Mouse (Mus musculus) kidney, postnatal 0 days (tissue): ENCODE measurements around the gene Ric8a. TPM values are rescaled to one million over a fixed set of nuclear protein-coding genes. Genes with fewer than 3 reads are reported as not detected.

Experiments
- ATAC-seq: fragments of 200-750 bp; cut with Nextera tagmentation; replicated peaks from 2 replicates; pipeline ENCODE4 v1.8.0; 2017; ENCODE audit warnings: low read depth, moderate number of reproducible peaks, moderate TSS enrichment, moderate library complexity; ENCODE audit not compliant: low FRiP score
- DNase-seq: peaks from one replicate; pipeline ENCODE4 v3.0.0-alpha.2; 2016; ENCODE audit warnings: low spot score
- H3K27ac ChIP-seq: fragments of 300-500 bp; sonication (generic); 2 replicates; pipeline ENCODE4 v1.5.1; 2014; ENCODE audit warnings: mild to moderate bottlenecking
- H3K27me3 ChIP-seq: fragments of 300-500 bp; sonication (generic); 2 replicates; pipeline ENCODE4 v1.6.1; 2014; ENCODE audit warnings: low read length, mixed read lengths; ENCODE audit not compliant: insufficient read depth
- H3K36me3 ChIP-seq: fragments of 300-500 bp; sonication (generic); 2 replicates; pipeline ENCODE4 v1.6.1; 2014; ENCODE audit warnings: low read length, mixed read lengths; ENCODE audit not compliant: insufficient read depth
- H3K4me1 ChIP-seq: fragments of 300-500 bp; sonication (generic); replicated peaks from 2 replicates; pipeline ENCODE4 v1.6.1; 2014; ENCODE audit warnings: antibody characterized with exemption, low read length, mixed read lengths; ENCODE audit not compliant: insufficient read depth
- H3K4me2 ChIP-seq: fragments of 300-500 bp; sonication (generic); 2 replicates; pipeline ENCODE4 v1.6.1; 2014; ENCODE audit warnings: mild to moderate bottlenecking, low read length, moderate library complexity, mixed read lengths
- H3K4me3 ChIP-seq: fragments of 300-500 bp; sonication (generic); replicated peaks from 2 replicates; pipeline ENCODE4 v1.5.1; 2014; ENCODE audit warnings: low read depth, low read length
- H3K9ac ChIP-seq: fragments of 300-500 bp; sonication (generic); 2 replicates; pipeline ENCODE4 v1.6.1; 2014; ENCODE audit warnings: low read depth, low read length
- H3K9me3 ChIP-seq: fragments of 300-500 bp; sonication (generic); replicated peaks from 2 replicates; pipeline ENCODE4 v1.6.1; 2016; ENCODE audit warnings: low read length, inconsistent platforms, mixed read lengths
- CTCF ChIP-seq: IDR thresholded peaks from 2 replicates; pipeline ENCODE4 v1.5.1; 2016; ENCODE audit warnings: antibody characterized with exemption, low read depth, mild to moderate bottlenecking, moderate library complexity
- WGBS: fragments of 180-500 bp; shearing (Covaris S2); extraction: QIAGEN DNeasy Blood & Tissue Kit; methylation state at CpG from one replicate; pipeline ENCODE4 v1.1.7; 2014; 5-methylcytosine and 5-hydroxymethylcytosine counted together
- polyA plus RNA-seq: library from polyadenylated mRNA; unstranded; fragments of >200 nt; fragmentation: Nextera tagmentation; extraction: Ambion mirVana; gene quantifications from 2 replicates; pipeline ENCODE4 v1.2.1, GENCODE M21; 2015

Gene Ric8a
- polyA plus RNA-seq, 1 experiment from 2014 or later, result 45.0 TPM

DNA sequence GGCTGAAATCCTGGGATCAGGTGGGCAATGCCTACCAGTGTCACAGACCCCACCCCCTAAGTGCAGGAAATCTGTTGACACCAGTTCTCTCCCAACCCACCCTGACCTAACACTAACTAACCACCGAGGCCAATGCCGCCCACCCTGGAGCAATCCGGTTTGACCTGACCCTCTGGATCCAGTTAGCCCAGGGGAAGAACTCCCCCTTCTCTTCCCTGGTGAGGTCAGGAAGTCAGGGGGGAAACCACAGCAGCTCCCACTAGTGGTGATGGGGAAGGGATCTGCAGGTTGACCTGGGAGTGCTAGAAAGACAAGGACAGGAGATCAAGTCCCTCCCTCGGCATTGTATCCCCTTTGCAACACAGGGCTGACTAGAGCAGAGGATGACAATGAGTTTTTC, 11.1 kb upstream of the Ric8a start:
- no peak for TF ChIP-seq CTCF
- 58% methylated on average over 4 of the region's 4 CpGs for WGBS
- Histone ChIP-seq H3K27me3 (no peaks in the 10 kb centered on the region), H3K9ac (no peak overlapping the region), H3K4me1 (no peaks in the 10 kb centered on the region), H3K9me3 (no peaks in the 10 kb centered on the region), H3K4me3 (no peak overlapping the region), H3K4me2 (no peak overlapping the region), H3K36me3 (no peaks in the 10 kb centered on the region), H3K27ac (no peak overlapping the region)
- DNase-seq (no peak), ATAC-seq (no peak)

- Histone ChIP-seq H3K4me3 (no peak overlapping the region), H3K9me3 (no peaks in the 10 kb centered on the region), H3K9ac (no peak overlapping the region), H3K4me2 (no peak overlapping the region), H3K4me1 (no peaks in the 10 kb centered on the region), H3K36me3 (peaks cover 3% of the 10 kb centered on the region; the same call in 1 of the 2 replicates), H3K27me3 (no peaks in the 10 kb centered on the region), H3K27ac (no peak overlapping the region)
- ATAC-seq (no peak), DNase-seq (no peak)
- 84% methylated on average over 10 of the region's 10 CpGs for WGBS
- no peak for TF ChIP-seq CTCF
Observed at GRCm38 (mm10) chr7:140846676-140847075, 10.1 kb upstream of the Ric8a start.

DNA sequence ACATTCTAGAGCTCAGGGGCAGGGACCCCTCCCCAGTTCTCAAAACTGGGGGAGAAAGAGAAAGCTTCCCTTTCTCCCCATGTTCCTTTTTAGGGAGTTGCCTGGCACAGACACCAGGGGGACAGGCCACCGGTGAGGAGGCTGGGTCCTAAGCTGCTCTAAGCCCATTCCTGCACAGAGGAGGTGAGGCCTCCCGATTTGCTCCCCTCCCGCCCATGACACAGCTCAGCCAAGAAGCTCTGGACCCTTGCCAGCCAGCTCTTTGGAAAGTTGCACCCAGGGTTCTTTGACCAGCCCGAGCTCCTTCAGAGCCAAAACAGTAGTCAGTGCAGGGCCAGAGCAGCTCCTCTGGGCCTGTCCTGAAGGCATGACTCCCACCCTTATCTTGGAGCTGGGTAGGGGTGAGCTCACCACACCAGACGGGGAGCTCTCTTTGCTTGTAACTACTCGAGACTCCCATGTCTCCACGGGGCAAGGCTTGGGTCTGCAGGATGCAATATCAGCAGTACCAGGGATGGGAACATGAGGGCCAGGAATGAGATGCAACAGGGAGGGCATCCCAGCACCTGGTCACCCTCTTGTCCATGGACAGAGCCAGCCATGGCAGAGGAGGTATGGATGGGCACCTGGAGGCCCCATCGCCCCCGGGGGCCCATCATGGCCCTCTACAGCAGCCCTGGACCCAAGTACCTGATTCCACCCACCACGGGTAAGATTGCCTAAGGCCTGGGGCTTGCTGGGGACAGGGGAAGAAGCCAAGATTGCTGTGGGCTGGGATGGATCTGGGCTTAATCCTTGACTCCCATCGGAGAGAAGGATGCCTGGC, 8.8 kb upstream of the Ric8a start, which contains the start of gene Odf3:
Gene Odf3 (plus strand): TSS at position 51 of the 826 bp plus-strand sequence.
- WGBS, result 58% methylated on average over 11 of the region's 11 CpGs
- Histone ChIP-seq H3K27me3 (no peaks in the 10 kb centered on the region), H3K9me3 (no peaks in the 10 kb centered on the region), H3K9ac (no peak within 1 kb of the TSS), H3K4me3 (no peak within 1 kb of the TSS), H3K4me2 (no peak within 1 kb of the TSS), H3K27ac (no peak within 1 kb of the TSS), H3K4me1 (no peaks in the 10 kb centered on the region), H3K36me3 (peaks cover 14% of the 10 kb centered on the region)
- TF ChIP-seq CTCF, result no peak
- DNase-seq, result no peak
- ATAC-seq, result no peak

DNA sequence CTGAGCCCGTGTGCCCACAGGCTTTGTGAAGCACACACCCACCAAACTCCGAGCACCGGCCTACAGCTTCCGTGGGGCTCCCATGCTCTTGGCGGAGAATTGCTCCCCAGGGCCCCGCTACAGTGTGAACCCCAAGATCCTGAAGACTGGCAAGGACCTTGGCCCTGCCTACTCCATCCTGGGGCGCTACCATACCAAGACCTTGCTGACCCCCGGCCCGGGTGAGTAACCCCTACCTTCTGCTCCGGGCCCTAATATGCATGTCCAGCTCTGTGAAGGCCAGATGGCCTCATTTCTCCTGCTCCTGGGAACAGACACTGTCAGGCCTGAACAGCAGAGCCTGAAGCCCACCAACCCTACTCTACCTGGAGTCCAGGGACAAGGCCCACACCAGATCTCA, 8.2 kb upstream of the Ric8a start:
- TF ChIP-seq CTCF, result no peak
- no peaks in the 10 kb centered on the region for H3K4me1 ChIP-seq
- H3K9me3 ChIP-seq, result no peaks in the 10 kb centered on the region
- no peak for DNase-seq
- ATAC-seq, result no peak
- H3K4me3 ChIP-seq, result no peak overlapping the region
- 91% methylated on average over 10 of the region's 10 CpGs for WGBS
- H3K9ac ChIP-seq, result no peak overlapping the region
- H3K4me2 ChIP-seq, result no peak overlapping the region
- no peak overlapping the region for H3K27ac ChIP-seq
- no peaks in the 10 kb centered on the region for H3K27me3 ChIP-seq
- H3K36me3 ChIP-seq, result peaks cover 20% of the 10 kb centered on the region

DNA sequence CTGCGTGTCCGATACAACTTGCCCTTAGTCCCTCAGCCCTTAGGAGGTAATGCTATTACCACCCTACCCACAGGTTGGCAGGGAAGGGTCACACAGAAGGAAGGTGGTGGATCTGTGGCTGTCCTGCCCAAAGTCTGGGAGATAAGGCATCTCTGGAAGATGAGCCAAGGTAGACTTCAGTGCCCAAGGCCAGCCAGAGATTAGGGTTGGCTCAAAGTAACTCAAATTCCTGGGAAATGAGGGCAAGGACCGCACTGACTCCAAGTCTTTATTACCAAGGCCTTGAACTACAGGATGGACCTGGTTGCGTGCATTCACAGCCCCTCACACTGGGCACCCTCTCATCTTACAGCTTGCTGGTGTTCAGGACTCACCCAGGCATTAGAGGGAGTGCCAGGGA, 4.8 kb upstream of the Ric8a start:
- H3K27me3 ChIP-seq, result no peaks in the 10 kb centered on the region
- peaks cover 8% of the 10 kb centered on the region; the same call in 1 of the 2 replicates for H3K4me1 ChIP-seq
- ATAC-seq (no peak), DNase-seq (no peak)
- peaks cover 25% of the 10 kb centered on the region for H3K36me3 ChIP-seq
- no peak overlapping the region for H3K9ac ChIP-seq
- no peaks in the 10 kb centered on the region for H3K9me3 ChIP-seq
- H3K4me2 ChIP-seq, result no peak overlapping the region
- no peak for TF ChIP-seq CTCF
- WGBS, result 94% methylated on average over 4 of the region's 4 CpGs
- no peak overlapping the region for H3K4me3 ChIP-seq
- no peak overlapping the region for H3K27ac ChIP-seq

GRCm38 (mm10) chr7:140853386-140853785, 3.4 kb upstream of the Ric8a start:
- peaks cover 25% of the 10 kb centered on the region for H3K36me3 ChIP-seq
- no peak for TF ChIP-seq CTCF
- H3K27me3 ChIP-seq, result no peaks in the 10 kb centered on the region
- peaks cover 16% of the 10 kb centered on the region; the same call in 1 of the 2 replicates for H3K4me1 ChIP-seq
- no peak overlapping the region for H3K27ac ChIP-seq
- no peak overlapping the region for H3K9ac ChIP-seq
- no peak overlapping the region for H3K4me3 ChIP-seq
- H3K4me2 ChIP-seq, result no peak overlapping the region
- 78% methylated on average over 9 of the region's 9 CpGs for WGBS
- ATAC-seq (no peak), DNase-seq (no peak)
- H3K9me3 ChIP-seq, result no peaks in the 10 kb centered on the region
